Mouse (Mus musculus): Measurements from ENCODE around the gene Pitpnm2. TPM values are rescaled to one million over a fixed set of nuclear protein-coding genes. Genes with fewer than 3 reads are reported as not detected.

Pitpnm2 gene
- polyA plus RNA-seq, 1 experiment from 2014 or later = 2.9 TPM

GRCm38 (mm10) chr5:124162577-124162976 lies 87.0 kb downstream of the Pitpnm2 start:
- Histone ChIP-seq H3K4me3 (no peak overlapping the region), H3K27me3 (ENCODE audit: low read depth, poor library complexity, severe bottlenecking) (no peaks in the 10 kb centered on the region), H3K9me3 (replicated peaks) (no peaks in the 10 kb centered on the region), H3K36me3 (no peaks in the 10 kb centered on the region), H3K27ac (replicated peaks) (no peak overlapping the region), H3K4me1 (peaks cover 78% of the 10 kb centered on the region)
- peak; percentile 70 for DNase-seq (ENCODE audit: low spot score)
- 61% methylated on average over 5 of the region's 5 CpGs for WGBS

GRCm38 (mm10) chr5:124161831-124162230 lies 87.7 kb downstream of the Pitpnm2 start:
- H3K4me3 ChIP-seq = no peak overlapping the region
- no peak overlapping the region for H3K27ac ChIP-seq (replicated peaks)
- peaks cover 71% of the 10 kb centered on the region for H3K4me1 ChIP-seq
- H3K27me3 ChIP-seq (ENCODE audit: low read depth, poor library complexity, severe bottlenecking) = no peaks in the 10 kb centered on the region
- no peaks in the 10 kb centered on the region for H3K9me3 ChIP-seq (replicated peaks)
- no peak for DNase-seq (ENCODE audit: low spot score)
- no peaks in the 10 kb centered on the region for H3K36me3 ChIP-seq
- 68% methylated on average over 10 of the region's 10 CpGs for WGBS

GRCm38 (mm10) chr5:124159453-124159852 lies 90.1 kb downstream of the Pitpnm2 start:
- DNase-seq (ENCODE audit: low spot score) = no peak
- H3K9me3 ChIP-seq (replicated peaks) = no peaks in the 10 kb centered on the region
- H3K4me1 ChIP-seq = peaks cover 47% of the 10 kb centered on the region
- 22% methylated on average over 7 of the region's 7 CpGs for WGBS
- H3K27me3 ChIP-seq (ENCODE audit: low read depth, poor library complexity, severe bottlenecking) = no peaks in the 10 kb centered on the region
- H3K27ac ChIP-seq (replicated peaks) = peak overlapping the region; percentile 4
- no peak overlapping the region for H3K4me3 ChIP-seq
- no peaks in the 10 kb centered on the region for H3K36me3 ChIP-seq

GRCm38 (mm10) chr5:124158305-124158704 lies 91.3 kb downstream of the Pitpnm2 start:
- 74% methylated on average over 4 of the region's 4 CpGs for WGBS
- Histone ChIP-seq H3K27ac (replicated peaks) (no peak overlapping the region), H3K27me3 (ENCODE audit: low read depth, poor library complexity, severe bottlenecking) (no peaks in the 10 kb centered on the region), H3K4me1 (peaks cover 35% of the 10 kb centered on the region), H3K9me3 (replicated peaks) (no peaks in the 10 kb centered on the region), H3K4me3 (no peak overlapping the region), H3K36me3 (no peaks in the 10 kb centered on the region)
- no peak for DNase-seq (ENCODE audit: low spot score)

GRCm38 (mm10) chr5:124155943-124156342 lies 93.6 kb downstream of the Pitpnm2 start:
- H3K27ac ChIP-seq (replicated peaks) = no peak overlapping the region
- no peaks in the 10 kb centered on the region for H3K27me3 ChIP-seq (ENCODE audit: low read depth, poor library complexity, severe bottlenecking)
- H3K4me1 ChIP-seq = peaks cover 21% of the 10 kb centered on the region
- H3K9me3 ChIP-seq (replicated peaks) = no peaks in the 10 kb centered on the region
- DNase-seq (ENCODE audit: low spot score) = no peak
- WGBS = 90% methylated on average over 5 of the region's 5 CpGs
- no peak overlapping the region for H3K4me3 ChIP-seq
- H3K36me3 ChIP-seq = peaks cover 9% of the 10 kb centered on the region

GRCm38 (mm10) chr5:124152734-124153133 lies 96.8 kb downstream of the Pitpnm2 start:
- H3K27ac ChIP-seq (replicated peaks) = no peak overlapping the region
- 87% methylated on average over 4 of the region's 4 CpGs for WGBS
- DNase-seq (ENCODE audit: low spot score) = no peak

GRCm38 (mm10) chr5:124150895-124151294 lies 98.7 kb downstream of the Pitpnm2 start:
- Histone ChIP-seq H3K36me3 (peaks cover 18% of the 10 kb centered on the region), H3K4me3 (no peak overlapping the region), H3K27me3 (ENCODE audit: low read depth, poor library complexity, severe bottlenecking) (no peaks in the 10 kb centered on the region), H3K27ac (replicated peaks) (no peak overlapping the region), H3K4me1 (peaks cover 3% of the 10 kb centered on the region; the same call in 1 of the 2 replicates), H3K9me3 (replicated peaks) (no peaks in the 10 kb centered on the region)
- 85% methylated on average over 7 of the region's 7 CpGs for WGBS
- no peak for DNase-seq (ENCODE audit: low spot score)

More at GRCm38 (mm10) chr5:124152734-124153133, 96.8 kb downstream of the Pitpnm2 start:
- Histone ChIP-seq H3K4me3 (no peak overlapping the region), H3K36me3 (peaks cover 12% of the 10 kb centered on the region), H3K27me3 (ENCODE audit: low read depth, poor library complexity, severe bottlenecking) (no peaks in the 10 kb centered on the region), H3K9me3 (replicated peaks) (no peaks in the 10 kb centered on the region), H3K4me1 (peaks cover 3% of the 10 kb centered on the region; the same call in 1 of the 2 replicates)

GRCm38 (mm10) chr5:124149028-124149427 lies 100.5 kb downstream of the Pitpnm2 start:
- DNase-seq (ENCODE audit: low spot score) = no peak
- peaks cover 18% of the 10 kb centered on the region for H3K36me3 ChIP-seq
- 72% methylated on average over 5 of the region's 5 CpGs for WGBS
- H3K9me3 ChIP-seq (replicated peaks) = no peaks in the 10 kb centered on the region
- peaks cover 3% of the 10 kb centered on the region; the same call in 1 of the 2 replicates for H3K4me1 ChIP-seq
- H3K27ac ChIP-seq (replicated peaks) = no peak overlapping the region
- H3K27me3 ChIP-seq (ENCODE audit: low read depth, poor library complexity, severe bottlenecking) = no peaks in the 10 kb centered on the region
- no peak overlapping the region for H3K4me3 ChIP-seq

GRCm38 (mm10) chr5:124138066-124138465 lies 111.5 kb downstream of the Pitpnm2 start:
- Histone ChIP-seq H3K27me3 (ENCODE audit: low read depth, poor library complexity, severe bottlenecking) (no peaks in the 10 kb centered on the region), H3K9me3 (replicated peaks) (0 out of 2 replicates have a peak, but pooled peaks cover 3% of the 10 kb centered on the region), H3K27ac (replicated peaks) (no peak overlapping the region), H3K4me1 (no peaks in the 10 kb centered on the region), H3K4me3 (no peak overlapping the region), H3K36me3 (peaks cover 55% of the 10 kb centered on the region)
- WGBS = 89% methylated on average over 7 of the region's 7 CpGs
- no peak for DNase-seq (ENCODE audit: low spot score)

- no peaks in the 10 kb centered on the region for H3K4me1 ChIP-seq
- no peaks in the 10 kb centered on the region for H3K27me3 ChIP-seq (ENCODE audit: low read depth, poor library complexity, severe bottlenecking)
- H3K27ac ChIP-seq (replicated peaks) = no peak overlapping the region
- DNase-seq (ENCODE audit: low spot score) = no peak
- H3K9me3 ChIP-seq (replicated peaks) = no peaks in the 10 kb centered on the region
- peaks cover 64% of the 10 kb centered on the region for H3K36me3 ChIP-seq
- whole genome bisulfite sequencing = 87% methylated on average over 5 of the region's 5 CpGs
- no peak overlapping the region for H3K4me3 ChIP-seq
Observed at GRCm38 (mm10) chr5:124134261-124134660, 115.3 kb downstream of the Pitpnm2 start.

GRCm38 (mm10) chr5:124125093-124125492 lies 124.5 kb downstream of the Pitpnm2 start:
- Histone ChIP-seq H3K36me3 (peaks cover 92% of the 10 kb centered on the region), H3K27ac (replicated peaks) (no peak overlapping the region), H3K27me3 (ENCODE audit: low read depth, poor library complexity, severe bottlenecking) (no peaks in the 10 kb centered on the region), H3K4me1 (no peaks in the 10 kb centered on the region), H3K9me3 (replicated peaks) (no peaks in the 10 kb centered on the region), H3K4me3 (no peak overlapping the region)
- no peak for DNase-seq (ENCODE audit: low spot score)
- WGBS = 91% methylated on average over 11 of the region's 11 CpGs

GRCm38 (mm10) chr5:124122357-124122756 lies 127.2 kb downstream of the Pitpnm2 start:
- H3K36me3 ChIP-seq = peaks cover 94% of the 10 kb centered on the region
- no peak for DNase-seq (ENCODE audit: low spot score)
- no peaks in the 10 kb centered on the region for H3K9me3 ChIP-seq (replicated peaks)
- H3K4me3 ChIP-seq = no peak overlapping the region
- no peak overlapping the region for H3K27ac ChIP-seq (replicated peaks)
- 90% methylated on average over 18 of the region's 18 CpGs for WGBS
- H3K27me3 ChIP-seq (ENCODE audit: low read depth, poor library complexity, severe bottlenecking) = no peaks in the 10 kb centered on the region
- peaks cover 12% of the 10 kb centered on the region for H3K4me1 ChIP-seq

GRCm38 (mm10) chr5:124119204-124119603 lies 130.4 kb downstream of the Pitpnm2 start:
- Histone ChIP-seq H3K27me3 (ENCODE audit: low read depth, poor library complexity, severe bottlenecking) (no peaks in the 10 kb centered on the region), H3K9me3 (replicated peaks) (no peaks in the 10 kb centered on the region), H3K27ac (replicated peaks) (no peak overlapping the region), H3K4me3 (no peak overlapping the region), H3K36me3 (peaks cover 74% of the 10 kb centered on the region), H3K4me1 (peaks cover 34% of the 10 kb centered on the region)
- WGBS = 90% methylated on average over 5 of the region's 5 CpGs
- DNase-seq (ENCODE audit: low spot score) = no peak
